Mouse (Mus musculus): ENCODE data around the gene Prdm5.
A peak's percentile ranks its signal among the peaks of the same experiment; 100 is the strongest.

Gene Prdm5

GRCm38 (mm10) chr6:65831443-65831842, 52.7 kb downstream of the Prdm5 start:
- no peak for DNase-seq (ENCODE audit: low spot score in 2 of 2)

- DNase-seq (ENCODE audit: low spot score in 2 of 2), result no peak
Measured at GRCm38 (mm10) chr6:65834013-65834412, 55.2 kb downstream of the Prdm5 start.

- no peak for DNase-seq (ENCODE audit: low spot score in 2 of 2)
Measured at GRCm38 (mm10) chr6:65842579-65842978, 63.8 kb downstream of the Prdm5 start.

- no peak for DNase-seq (ENCODE audit: low spot score in 2 of 2)
Measured at GRCm38 (mm10) chr6:65849127-65849526, 70.3 kb downstream of the Prdm5 start.

- no peak for DNase-seq (ENCODE audit: low spot score in 2 of 2)
Measured at GRCm38 (mm10) chr6:65849687-65850086, 70.9 kb downstream of the Prdm5 start.

- DNase-seq (ENCODE audit: low spot score in 2 of 2), result no peak
Measured at GRCm38 (mm10) chr6:65850221-65850620, 71.4 kb downstream of the Prdm5 start.

GRCm38 (mm10) chr6:65854020-65854419, 75.2 kb downstream of the Prdm5 start:
- DNase-seq (ENCODE audit: low spot score in 2 of 2), result no peak

GRCm38 (mm10) chr6:65854585-65854984, 75.8 kb downstream of the Prdm5 start:
- DNase-seq (ENCODE audit: low spot score in 2 of 2), result no peak

- DNase-seq (ENCODE audit: low spot score in 2 of 2), result no peak
Measured at GRCm38 (mm10) chr6:65860609-65861008, 81.8 kb downstream of the Prdm5 start.

GRCm38 (mm10) chr6:65862836-65863235, 84.0 kb downstream of the Prdm5 start:
- no peak for DNase-seq (ENCODE audit: low spot score in 2 of 2)

- DNase-seq (ENCODE audit: low spot score in 2 of 2), result no peak
Measured at GRCm38 (mm10) chr6:65864233-65864632, 85.4 kb downstream of the Prdm5 start.

- no peak for DNase-seq (ENCODE audit: low spot score in 2 of 2)
Measured at GRCm38 (mm10) chr6:65864919-65865318, 86.1 kb downstream of the Prdm5 start.

GRCm38 (mm10) chr6:65865861-65866260, 87.1 kb downstream of the Prdm5 start:
- DNase-seq (ENCODE audit: low spot score in 2 of 2), result no peak

GRCm38 (mm10) chr6:65871754-65872278, 93.0 kb downstream of the Prdm5 start:
- no peak for DNase-seq (ENCODE audit: low spot score in 2 of 2)

GRCm38 (mm10) chr6:65878300-65878699, 99.5 kb downstream of the Prdm5 start:
- no peak for DNase-seq (ENCODE audit: low spot score in 2 of 2)

- DNase-seq (ENCODE audit: low spot score in 2 of 2), result peak in 1 of 2 experiments; percentile 6
Measured at GRCm38 (mm10) chr6:65888835-65889234, 110.0 kb downstream of the Prdm5 start.

- no peak for DNase-seq (ENCODE audit: low spot score in 2 of 2)
Measured at GRCm38 (mm10) chr6:65892045-65892660, 113.4 kb downstream of the Prdm5 start.

GRCm38 (mm10) chr6:65906657-65907182, 127.9 kb downstream of the Prdm5 start:
- DNase-seq (ENCODE audit: low spot score in 2 of 2), result no peak

GRCm38 (mm10) chr6:65915421-65915820, 136.6 kb downstream of the Prdm5 start:
- DNase-seq (ENCODE audit: low spot score in 2 of 2), result no peak

- DNase-seq (ENCODE audit: low spot score in 2 of 2), result no peak
Measured at GRCm38 (mm10) chr6:65921703-65922102, 142.9 kb downstream of the Prdm5 start.

GRCm38 (mm10) chr6:65923501-65924084, 144.8 kb downstream of the Prdm5 start:
- DNase-seq (ENCODE audit: low spot score in 2 of 2), result no peak

- DNase-seq (ENCODE audit: low spot score in 2 of 2), result no peak
Measured at GRCm38 (mm10) chr6:65925737-65926333, 147.0 kb downstream of the Prdm5 start.

- DNase-seq (ENCODE audit: low spot score in 2 of 2), result no peak
Measured at GRCm38 (mm10) chr6:65930523-65930922, 151.7 kb downstream of the Prdm5 start.
